Comparison of ENCODE assay signal across 15 mouse cellular contexts in genomic region chr13:113227666-113228463, GRCm38 (mm10). TPM values are rescaled to one million over a fixed set of nuclear protein-coding genes. Genes with fewer than 3 reads are reported as not detected.
DNase-seq lines count a peak whose midpoint lies in the region; ATAC-seq and TF ChIP-seq lines count a peak whose summit lies in the region.
"Had no signal": no experiment of that assay in that cellular context is flagged by ENCODE, and none has a peak within 500 bp of the region (broad histone marks: within the 10 kb centered on the region; RNA-seq: fewer than 3 reads in every experiment).

No protein-coding gene starts in this region.

- no peaks in the 10 kb centered on the region for H3K9me3 ChIP-seq in heart, embryonic 12.5 days (replicated peaks)
- no peaks in the 10 kb centered on the region for H3K9me3 ChIP-seq in liver, embryonic 14.5 days (ENCODE audit: control insufficient read depth, low read length)
- no peaks in the 10 kb centered on the region for H3K9me3 ChIP-seq in limb, embryonic 10.5 days (replicated peaks)
- H3K9me3 ChIP-seq: forebrain, embryonic 12.5 days had no signal

- no peak overlapping the region for H3K4me3 ChIP-seq in heart, adult 2 months
- H3K4me3 ChIP-seq in heart, embryonic 12.5 days: no peak overlapping the region
- no peak overlapping the region for H3K4me3 ChIP-seq in liver, embryonic 14.5 days (ENCODE audit: insufficient read depth in 1 of 2, low read depth in 2 of 2, low read length in 2 of 2)
- no peak overlapping the region for H3K4me3 ChIP-seq in limb, embryonic 10.5 days
- H3K4me3 ChIP-seq in cerebellum, adult 2 months (replicated peaks; ENCODE audit: insufficient read depth, low read depth, low read length): no peak overlapping the region
- H3K4me3 ChIP-seq: forebrain, embryonic 12.5 days had no signal

- no peak overlapping the region for H3K4me2 ChIP-seq in heart, embryonic 12.5 days
- H3K4me2 ChIP-seq in liver, embryonic 14.5 days (ENCODE audit: low read depth): no peak overlapping the region
- H3K4me2 ChIP-seq: forebrain, embryonic 12.5 days had no signal

- H3K4me1 ChIP-seq in heart, adult 2 months (ENCODE audit: control insufficient read depth, insufficient read depth, low read length): peaks cover 2% of the 10 kb centered on the region
- peaks cover 7% of the 10 kb centered on the region for H3K4me1 ChIP-seq in heart, embryonic 12.5 days (replicated peaks)
- H3K4me1 ChIP-seq in liver, embryonic 14.5 days (replicated peaks; ENCODE audit: control insufficient read depth in 2 of 2, insufficient read depth in 2 of 2, low read length in 1 of 2): no peaks in the 10 kb centered on the region; a peak in 1 of 4 replicates
- H3K4me1 ChIP-seq in limb, embryonic 10.5 days: no peaks in the 10 kb centered on the region
- no peaks in the 10 kb centered on the region; the same call in 1 of the 2 replicates for H3K4me1 ChIP-seq in cerebellum, adult 2 months (ENCODE audit: control insufficient read depth, insufficient read depth, low read length)

- peak; percentile 59 for TF ChIP-seq CTCF in heart, adult 2 months (IDR thresholded peaks at IDR 0.05)
- TF ChIP-seq CTCF in liver, embryonic 14.5 days (IDR thresholded peaks at IDR 0.05; ENCODE audit: low read depth): peak; percentile 22; the same call in 1 of the 2 replicates
- TF ChIP-seq CTCF in cerebellum, adult 2 months (IDR thresholded peaks at IDR 0.05; ENCODE audit: borderline replicate concordance, insufficient read depth, low read depth, low read length): no peak

- no peaks in the 10 kb centered on the region for H3K27me3 ChIP-seq in heart, adult 2 months (ENCODE audit: control insufficient read depth, insufficient read depth, low read length)
- H3K27me3 ChIP-seq in heart, embryonic 12.5 days (replicated peaks): no peaks in the 10 kb centered on the region
- no peaks in the 10 kb centered on the region; the same call in 1 of the 2 replicates for H3K27me3 ChIP-seq in liver, embryonic 14.5 days (ENCODE audit: control insufficient read depth, insufficient read depth, low read length)
- no peaks in the 10 kb centered on the region for H3K27me3 ChIP-seq in limb, embryonic 10.5 days (ENCODE audit: low read depth, poor library complexity, severe bottlenecking)
- H3K27me3 ChIP-seq in cerebellum, adult 2 months (ENCODE audit: control insufficient read depth, insufficient read depth, low read length): no peaks in the 10 kb centered on the region
- H3K27me3 ChIP-seq: forebrain, embryonic 12.5 days had no signal

- intact Hi-C loops in heart, adult 2 months (cut with DNase I): no loop called here

- no peak overlapping the region for H3K27ac ChIP-seq in heart, adult 2 months
- H3K27ac ChIP-seq in heart, embryonic 12.5 days (ENCODE audit: poor library complexity, severe bottlenecking): no peak overlapping the region
- no peak overlapping the region for H3K27ac ChIP-seq in liver, embryonic 14.5 days
- H3K27ac ChIP-seq in limb, embryonic 10.5 days: no peak overlapping the region
- H3K27ac ChIP-seq in cerebellum, adult 2 months (ENCODE audit: insufficient read depth, low read length): no peak overlapping the region
- H3K27ac ChIP-seq: forebrain, embryonic 12.5 days had no signal

- no peak for TF ChIP-seq POLR2A in heart, adult 2 months (IDR thresholded peaks at IDR 0.05; ENCODE audit: insufficient read depth, low read depth, low read length)
- TF ChIP-seq POLR2A in cerebellum, adult 2 months (IDR thresholded peaks at IDR 0.05; ENCODE audit: borderline replicate concordance, insufficient read depth, low read length): no peak

- DNase-seq in heart, adult 2 months: no peak
- no peak for DNase-seq in liver, embryonic 14.5 days (ENCODE audit: low read depth in 3 of 3, low spot score in 3 of 3)
- no peak for DNase-seq in liver
- DNase-seq in limb, embryonic 10.5 days (ENCODE audit: low spot score): peak; percentile 25
- DNase-seq in thymus, postnatal 14 days: peak; percentile 37
- no peak for DNase-seq in adrenal gland, adult 18-20 months (ENCODE audit: low spot score in 2 of 2)
- no peak for DNase-seq in cerebellum, adult 2 months
- DNase-seq: gastrocnemius, postnatal 14 days had no signal

- H3K9ac ChIP-seq in heart, adult 2 months (ENCODE audit: low read depth, low read length): no peak overlapping the region
- no peak overlapping the region for H3K9ac ChIP-seq in heart, embryonic 12.5 days
- no peak overlapping the region for H3K9ac ChIP-seq in liver, embryonic 14.5 days (replicated peaks)
- H3K9ac ChIP-seq: forebrain, embryonic 12.5 days had no signal

- no peak for ATAC-seq in heart, embryonic 12.5 days (ENCODE audit: insufficient number of reproducible peaks, low FRiP score)
- no peak for ATAC-seq in liver, embryonic 14.5 days (ENCODE audit: insufficient read depth)

- 83% methylated on average over 17 of the region's 17 CpGs for WGBS in heart, adult 2 months
- 81% methylated on average over 17 of the region's 17 CpGs for WGBS in heart, embryonic 12.5 days
- 73% methylated on average over 17 of the region's 17 CpGs for WGBS in liver, embryonic 14.5 days (ENCODE audit: insufficient replicate concordance)
- 87% methylated on average over 17 of the region's 17 CpGs for WGBS in limb, embryonic 10.5 days
- WGBS in cerebellum, adult 2 months: 86% methylated on average over 17 of the region's 17 CpGs

- TF ChIP-seq EP300 in heart, adult 2 months (IDR thresholded peaks at IDR 0.05; ENCODE audit: insufficient read depth, low read depth, low read length): no peak
- no peak for TF ChIP-seq EP300 in liver, embryonic 14.5 days (IDR thresholded peaks at IDR 0.05; ENCODE audit: low read depth)

- H3K79me2 ChIP-seq in heart, adult 2 months (replicated peaks; ENCODE audit: control insufficient read depth, insufficient read depth, low read length): no peaks in the 10 kb centered on the region

- H3K36me3 ChIP-seq in heart, adult 2 months (ENCODE audit: control insufficient read depth, insufficient read depth, low read length): no peaks in the 10 kb centered on the region
- H3K36me3 ChIP-seq in heart, embryonic 12.5 days: no peaks in the 10 kb centered on the region
- no peaks in the 10 kb centered on the region for H3K36me3 ChIP-seq in liver, embryonic 14.5 days (replicated peaks; ENCODE audit: control insufficient read depth, insufficient read depth, low read depth)
- no peaks in the 10 kb centered on the region for H3K36me3 ChIP-seq in limb, embryonic 10.5 days
- H3K36me3 ChIP-seq: forebrain, embryonic 12.5 days had no signal

RNA-seq across cellular contexts. Expression of gene Gzmk, which starts 2.2 kb away (rescaled TPM):
- not detected for total RNA-seq in heart, adult 2 months (2021)
- not detected in 2 replicates for polyA plus RNA-seq in heart, adult 2 months (2012; rRNA removed)
- not detected in 2 replicates for polyA plus RNA-seq in heart, embryonic 12.5 days (2016; fragmentation: Nextera tagmentation; extraction: Ambion mirVana)
- polyA plus RNA-seq in liver, embryonic 14.5 days (2012; rRNA removed): not detected in 2 replicates
- not detected in 2 replicates for polyA plus RNA-seq in liver, embryonic 14.5 days (2014; fragmentation: Nextera tagmentation; extraction: Ambion mirVana)
- polyA plus RNA-seq in limb, embryonic 10.5 days (2016; fragmentation: Nextera tagmentation; extraction: Ambion mirVana): not detected in 2 replicates
- under 1 TPM in 1 of 2 experiments, not detected in 1; 0.58 TPM for total RNA-seq in adrenal gland, adult 18-20 months (2021)
- not detected in 2 replicates for polyA plus RNA-seq in cerebellum, adult 2 months (2012; rRNA removed)
- total RNA-seq: gastrocnemius, postnatal 14 days; hematopoietic stem cell, adult 5-6 weeks; left cerebral cortex, postnatal 14 days; monocyte, adult 5-6 weeks had no signal
- polyA plus RNA-seq: embryonic facial prominence, embryonic 11.5 days; forebrain, embryonic 12.5 days; lung, embryonic 16.5 days had no signal

RNA-seq across cellular contexts. Expression of gene Esm1, which starts 18.4 kb away (rescaled TPM):
- total RNA-seq in heart, adult 2 months (2021): under 1 TPM; 0.34 to 0.94 TPM
- 0.53 and 1.4 TPM in 2 replicates for polyA plus RNA-seq in heart, adult 2 months (2012; rRNA removed)
- polyA plus RNA-seq in heart, embryonic 12.5 days (2016; fragmentation: Nextera tagmentation; extraction: Ambion mirVana): 1.0 and 1.5 TPM in 2 replicates
- polyA plus RNA-seq in liver, embryonic 14.5 days (2012; rRNA removed): 0.35 and 0.36 TPM in 2 replicates
- 0.29 and 0.37 TPM in 2 replicates for polyA plus RNA-seq in liver, embryonic 14.5 days (2014; fragmentation: Nextera tagmentation; extraction: Ambion mirVana)
- polyA plus RNA-seq in limb, embryonic 10.5 days (2016; fragmentation: Nextera tagmentation; extraction: Ambion mirVana): 2.9 and 4.2 TPM in 2 replicates
- 10 to 100 TPM in 1 of 2 experiments, 1 to 10 TPM in 1; 6.1 to 16.7 TPM for total RNA-seq in adrenal gland, adult 18-20 months (2021)
- polyA plus RNA-seq in cerebellum, adult 2 months (2012; rRNA removed): 0.07 and 0.14 TPM in 2 replicates
- total RNA-seq: monocyte, adult 5-6 weeks had no signal

Comparison
In these comparisons a context has a peak if more than half of its experiments do, and no peak if none do; other contexts are left out.
1. DNase-seq: peak in limb, embryonic 10.5 days (single experiment) and thymus, postnatal 14 days (single experiment); none in heart, adult 2 months (0 of 2), liver, embryonic 14.5 days (0 of 3), liver (single experiment), adrenal gland, adult 18-20 months (0 of 2) and cerebellum, adult 2 months (0 of 2).